Mouse (Mus musculus) urinary bladder, postnatal 0 days (tissue): ENCODE results near the gene Kbtbd6. TPM values are rescaled to one million over a fixed set of nuclear protein-coding genes. Genes with fewer than 3 reads are reported as not detected.

Source experiments
- polyA plus RNA-seq: library from polyadenylated mRNA; unstranded; fragments of >200 nt; fragmentation: Nextera tagmentation; extraction: Ambion mirVana; gene quantifications from 2 replicates; pipeline ENCODE4 v1.2.1, GENCODE M21; 2015

The Kbtbd6 gene
- polyA plus RNA-seq: 0.27 and 0.71 TPM in 2 replicates

DNA sequence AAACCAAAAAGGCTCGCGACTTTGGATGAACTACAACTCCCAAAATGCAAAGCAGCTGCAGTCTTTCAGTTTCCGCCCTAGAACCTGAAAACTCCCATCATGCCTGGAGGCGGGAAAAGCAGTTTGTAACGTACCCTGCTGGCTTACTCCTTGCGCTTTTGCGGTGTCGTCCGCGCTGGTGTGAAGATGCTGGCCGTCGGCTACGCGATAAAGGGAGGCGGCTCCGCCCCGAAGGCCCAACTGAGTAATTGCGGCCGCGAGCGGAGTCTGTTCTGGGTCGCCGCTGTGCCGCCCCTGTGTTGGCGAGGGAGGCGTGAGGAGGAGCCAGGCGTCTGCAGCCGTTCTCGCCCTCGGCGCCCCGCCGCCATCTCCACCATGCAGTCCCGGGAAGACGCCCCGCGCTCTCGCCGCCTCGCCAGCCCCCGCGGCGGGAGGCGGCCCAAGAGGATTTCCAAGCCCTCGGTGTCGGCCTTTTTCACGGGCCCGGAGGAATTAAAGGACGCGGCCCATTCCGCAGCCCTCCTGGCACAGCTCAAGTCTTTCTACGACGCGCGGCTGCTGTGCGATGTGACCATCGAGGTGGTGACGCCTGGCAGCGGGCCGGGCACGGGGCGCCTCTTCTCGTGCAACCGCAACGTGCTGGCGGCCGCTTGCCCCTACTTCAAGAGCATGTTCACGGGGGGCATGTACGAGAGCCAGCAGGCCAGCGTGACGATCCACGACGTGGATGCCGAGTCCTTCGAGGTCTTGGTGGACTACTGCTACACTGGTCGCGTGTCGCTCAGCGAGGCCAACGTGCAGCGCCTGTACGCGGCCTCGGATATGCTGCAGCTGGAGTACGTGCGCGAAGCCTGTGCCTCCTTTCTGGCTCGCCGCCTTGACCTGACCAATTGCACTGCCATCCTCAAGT, at the start of gene Kbtbd6:
Gene Kbtbd6, plus strand, starts transcription at position 155 of the 910 bp plus-strand sequence.

DNA sequence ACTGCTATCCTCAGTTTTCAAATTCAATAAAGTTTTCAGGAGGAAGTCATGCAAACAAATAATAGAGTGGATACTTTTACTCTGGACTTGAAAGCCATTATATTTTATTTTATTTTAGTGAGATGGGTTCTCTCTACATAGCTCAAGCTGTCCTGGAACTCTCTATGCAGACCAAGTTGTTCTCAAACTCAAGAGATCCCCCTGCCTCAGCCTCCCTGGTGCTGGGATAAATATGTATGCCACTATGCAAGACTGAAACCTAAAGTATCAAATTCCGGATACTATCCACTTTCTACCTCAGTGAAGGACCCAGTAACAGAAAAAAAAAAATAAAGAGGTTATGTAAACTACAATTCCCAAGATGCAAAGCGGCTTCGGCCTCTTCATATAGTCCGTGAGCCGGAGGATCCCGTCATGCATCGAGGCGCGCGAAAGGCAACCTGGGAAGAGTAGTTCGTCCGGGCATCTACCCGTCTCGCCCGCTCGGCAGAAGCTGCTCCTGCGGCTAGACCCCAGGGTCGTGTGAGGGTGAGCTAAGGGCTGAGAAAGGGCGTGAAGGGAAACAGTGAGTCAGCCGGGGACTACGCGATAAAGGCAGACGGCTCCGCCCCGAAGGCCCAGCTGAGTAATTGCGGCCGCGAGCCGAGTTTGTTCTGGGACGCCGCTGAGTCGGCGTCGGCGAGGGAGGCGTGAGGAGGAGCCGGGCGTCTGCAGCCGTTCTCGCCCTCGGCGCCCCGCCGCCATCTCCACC, 25.5 kb upstream of the Kbtbd6 start, which contains the start of gene Kbtbd7:
Gene Kbtbd7, plus strand, starts transcription at position 533 of the 751 bp plus-strand sequence.

DNA sequence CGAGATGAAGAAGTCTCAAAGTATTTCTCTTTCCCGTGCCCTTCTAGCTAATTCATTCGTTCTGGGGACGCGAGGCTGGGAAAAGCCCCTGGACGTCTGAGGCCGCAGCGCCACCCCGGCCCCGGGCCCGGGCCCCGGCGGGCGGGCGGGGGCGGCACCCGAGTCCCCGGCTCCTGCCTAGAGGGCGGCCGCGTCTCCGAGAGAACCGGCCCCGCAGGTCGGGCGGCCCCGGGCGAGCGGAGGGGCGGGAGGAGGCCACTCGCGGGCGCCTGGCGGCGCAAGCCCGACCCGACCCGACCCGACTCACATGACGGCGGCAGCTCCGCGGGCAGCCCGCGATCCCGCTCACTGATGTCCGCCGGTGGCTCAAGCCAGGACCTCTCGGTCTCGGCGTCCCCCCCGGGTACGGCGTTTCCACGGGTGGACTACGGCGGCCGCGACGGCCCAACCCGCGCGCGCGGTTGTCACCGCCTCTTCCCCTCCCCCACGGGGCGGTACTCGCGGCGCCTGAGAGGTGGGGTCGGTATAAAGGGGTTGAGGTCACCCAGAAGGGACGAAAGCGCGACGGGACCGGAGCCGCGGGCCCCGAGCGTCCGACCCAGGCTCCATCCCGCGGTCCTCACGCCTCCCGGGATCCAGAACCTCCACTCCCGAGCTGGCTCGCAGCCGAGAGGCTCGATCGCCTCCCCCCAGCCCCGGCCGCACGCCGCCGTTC, 29.1 kb downstream of the Kbtbd6 start, which contains the start of gene Elf1:
Gene Elf1, plus strand, starts transcription at position 571 of the 715 bp plus-strand sequence.

DNA sequence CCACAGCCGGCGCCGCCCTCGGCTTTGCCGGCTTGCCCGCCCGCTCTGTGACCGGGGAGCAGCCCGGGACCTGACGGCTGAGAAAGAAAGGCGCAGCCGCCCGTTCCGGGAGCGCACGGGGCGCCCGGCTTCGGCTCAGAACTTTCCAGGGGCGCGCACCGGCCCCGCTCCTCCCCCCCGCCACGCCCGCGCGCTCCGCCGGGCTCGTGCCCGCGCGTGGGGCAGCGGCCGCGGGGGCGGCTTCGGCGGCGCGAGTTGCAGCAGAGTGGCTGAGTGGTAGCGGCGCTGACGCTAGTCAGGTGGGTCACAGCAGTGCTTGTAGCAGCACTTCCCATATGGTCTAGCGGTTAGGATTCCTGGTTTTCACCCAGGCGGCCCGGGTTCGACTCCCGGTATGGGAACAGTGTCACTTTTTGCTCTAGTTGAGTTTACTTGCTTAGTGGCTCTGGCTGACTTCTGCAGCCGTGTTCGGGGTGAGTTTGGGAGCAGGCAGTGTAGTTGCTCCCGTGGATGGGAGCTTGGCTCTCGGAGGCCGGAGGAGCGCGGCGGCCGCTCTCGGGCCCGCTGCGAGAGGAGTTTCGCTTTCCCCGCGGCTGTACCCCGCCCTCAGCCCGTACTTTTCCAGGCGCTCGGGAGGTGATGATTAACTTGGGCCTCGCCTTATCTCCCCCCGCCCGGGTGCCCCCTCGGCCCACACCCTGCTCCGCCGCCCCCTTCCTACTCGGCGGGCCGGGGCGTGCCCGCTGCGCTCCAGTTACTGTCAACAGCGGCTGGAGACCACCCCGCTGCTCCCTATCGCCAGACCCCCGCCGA, 29.9 kb downstream of the Kbtbd6 start, which contains the start of gene Wbp4:
Gene Wbp4, minus strand, starts transcription at position 182 of the 813 bp plus-strand sequence.

Other genes with a start within 250 kb of the Kbtbd6 start
- gene Zfp957, start 204.5 kb upstream of the Kbtbd6 start, polyA plus RNA-seq: not detected in 2 replicates
- gene Rgcc, start 150.2 kb upstream of the Kbtbd6 start, polyA plus RNA-seq: 36.3 and 38.3 TPM in 2 replicates
- gene Naa16, start 61.1 kb upstream of the Kbtbd6 start, polyA plus RNA-seq: 12.3 and 15.4 TPM in 2 replicates
- gene Mtrf1, start 54.1 kb upstream of the Kbtbd6 start, polyA plus RNA-seq: 6.1 and 6.6 TPM in 2 replicates
- gene Kbtbd7, start 25.3 kb upstream of the Kbtbd6 start, polyA plus RNA-seq: 4.4 and 4.7 TPM in 2 replicates
- gene Elf1, start 29.4 kb downstream of the Kbtbd6 start, polyA plus RNA-seq: 19.0 and 20.2 TPM in 2 replicates
- 25.3 and 31.7 TPM in 2 replicates for gene Wbp4, start 29.7 kb downstream of the Kbtbd6 start, polyA plus RNA-seq
- gene Sugt1, start 135.9 kb downstream of the Kbtbd6 start, polyA plus RNA-seq: 73.7 and 84.1 TPM in 2 replicates
- not detected in 2 replicates for gene Cnmd, start 210.3 kb downstream of the Kbtbd6 start, polyA plus RNA-seq